Mouse (Mus musculus) heart, postnatal 10 days (tissue): Measurements from ENCODE around the gene Gtpbp1. TPM values are rescaled to one million over a fixed set of nuclear protein-coding genes. Genes with fewer than 3 reads are reported as not detected.
"Not testable (repeated sequence)": the region's sequence is repeated elsewhere in the genome, so short reads cannot be mapped to it uniquely, and the experiment has no call there.

ENCODE experiments used
- DNase-seq, 2 experiments: peaks; one replicate each; pipeline ENCODE4 v3.0.0; 2021
- intact Hi-C: fragments of 180-260 bp; cut with DNase I; formaldehyde crosslinking; loops from one replicate; pipeline ENCODE4 v1.15.1; 2025
- total RNA-seq, 2 experiments: library from RNA; stranded (reverse); gene quantifications; 2 replicates each; pipeline ENCODE4 v1.2.3; 2021

The Gtpbp1 gene
- total RNA-seq: 10 to 100 TPM; 36.1 to 37.8 TPM

DNA sequence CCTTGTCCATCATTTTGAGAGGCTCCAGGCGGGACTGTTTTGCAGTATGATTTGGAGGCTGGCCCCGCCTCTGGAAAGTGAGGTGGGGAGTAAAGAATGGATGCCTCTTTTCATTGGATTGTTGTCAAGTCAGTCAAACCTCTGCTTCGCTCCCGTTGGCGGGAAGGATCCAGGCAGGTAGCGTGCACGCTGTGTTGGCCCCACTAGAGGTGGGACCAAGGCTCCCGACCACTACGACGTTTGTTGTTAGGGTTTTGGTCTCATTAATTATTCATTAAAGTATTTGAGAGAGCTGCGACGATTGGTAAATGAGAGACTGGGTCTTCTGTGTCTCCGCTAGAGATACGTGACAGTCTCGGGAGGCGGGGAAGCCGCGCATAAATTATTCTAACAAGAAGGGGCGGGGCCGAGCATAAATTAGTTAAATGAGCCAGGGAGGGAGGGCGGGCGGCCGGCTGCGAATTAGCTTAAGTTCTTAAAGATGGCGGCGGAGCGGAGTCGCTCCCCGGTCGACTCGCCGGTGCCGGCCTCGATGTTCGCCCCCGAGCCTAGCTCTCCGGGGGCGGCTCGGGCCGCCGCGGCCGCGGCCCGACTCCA, at the start of gene Gtpbp1:
Gtpbp1 (plus strand) TSS at position 420 of the 597 bp plus-strand sequence.
- intact Hi-C loops: no loop called here
- peak; percentile 99 for DNase-seq

DNA sequence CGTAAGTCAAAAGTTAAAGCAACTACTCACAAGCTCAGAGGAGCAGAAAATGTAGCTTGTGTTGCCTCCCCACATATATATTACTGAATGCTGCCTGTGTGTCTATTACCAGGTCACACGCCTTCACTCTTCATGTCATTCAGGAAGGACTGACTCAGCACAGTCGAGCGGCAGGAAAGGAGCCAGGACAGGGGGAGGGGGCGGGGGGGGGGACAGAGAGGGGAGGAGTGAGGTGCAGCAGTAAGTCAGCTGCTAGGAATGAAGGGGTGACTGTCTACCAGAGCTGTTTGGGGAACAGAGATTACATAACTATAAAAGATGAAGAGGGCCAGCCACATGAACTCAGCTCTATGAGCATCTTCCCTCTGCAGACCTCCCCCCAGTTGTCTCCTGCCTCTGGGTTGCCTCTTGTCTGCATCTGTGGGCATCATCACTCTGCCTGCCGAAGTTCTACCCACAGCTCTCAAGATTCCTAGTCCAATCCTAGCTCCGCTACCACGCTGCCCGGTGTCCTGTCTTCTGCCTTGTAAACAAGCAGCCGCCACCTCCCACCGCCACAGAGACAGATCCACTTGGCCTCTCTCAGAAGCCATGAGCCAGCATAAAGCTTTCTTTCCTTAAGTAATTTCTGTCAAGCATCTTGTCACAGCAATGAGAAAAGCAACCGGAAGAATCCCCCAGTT, 49.4 kb upstream of the Gtpbp1 start:
- DNase-seq: no peak
- intact Hi-C loops: no loop called here

DNA sequence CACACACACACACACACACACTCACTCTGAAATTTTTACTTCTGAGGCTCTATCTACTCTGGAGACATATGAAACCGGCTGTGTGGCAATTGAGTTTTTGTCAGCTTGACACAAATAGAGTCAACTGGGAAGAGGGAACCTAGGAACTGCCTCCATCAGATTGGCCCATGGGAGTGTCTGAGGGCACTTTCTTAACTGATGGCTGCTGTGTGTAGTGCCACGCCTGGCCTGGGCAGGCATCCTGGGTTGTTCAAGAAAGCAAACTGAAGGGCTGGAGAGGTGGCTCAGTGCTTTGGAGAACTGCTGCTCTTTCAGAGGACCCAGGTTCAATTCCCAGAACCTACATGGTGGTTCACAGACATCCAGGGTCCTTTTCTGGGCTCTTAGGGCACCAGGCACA, 45.2 kb upstream of the Gtpbp1 start:
- intact Hi-C loops: no loop called here
- DNase-seq: no peak

DNA sequence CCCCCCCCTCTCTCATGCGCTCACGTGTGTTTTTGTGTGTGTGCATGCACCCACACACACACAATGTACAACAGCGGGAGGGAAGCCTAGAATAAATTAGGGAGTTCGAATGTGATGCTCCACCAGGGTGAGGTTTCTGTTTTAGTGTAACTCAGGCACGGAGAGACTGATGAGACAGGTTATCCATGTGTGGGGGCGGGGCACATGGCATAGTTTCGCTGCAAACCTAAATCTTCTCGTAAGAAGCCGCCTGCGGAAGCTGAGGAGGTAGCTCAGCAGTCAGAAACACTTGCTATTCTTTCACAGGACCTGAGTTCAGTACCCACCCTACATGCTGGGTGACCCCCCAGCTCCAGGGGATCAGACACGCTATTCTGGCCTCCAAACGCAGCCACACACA, 42.5 kb upstream of the Gtpbp1 start:
- intact Hi-C loops: no loop called here
- no peak for DNase-seq

DNA sequence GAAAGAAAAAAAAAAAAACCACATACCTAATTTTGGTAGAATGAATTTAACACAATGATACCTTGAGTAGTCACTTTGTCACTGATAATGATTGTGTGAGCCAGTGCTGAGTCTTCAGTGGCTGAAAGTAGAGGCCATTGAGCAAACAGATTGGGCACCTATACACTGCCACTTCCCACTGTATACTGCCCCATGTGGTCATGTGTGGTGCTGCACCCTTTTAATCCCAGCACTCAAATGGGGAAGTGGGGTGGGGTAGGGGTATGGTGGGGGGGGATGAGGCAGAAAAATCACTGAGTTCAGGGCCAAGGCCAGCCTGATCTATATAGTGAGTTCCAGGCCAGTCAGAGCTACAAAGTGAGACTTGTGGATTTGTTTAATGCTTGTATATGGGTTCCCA, 40.1 kb upstream of the Gtpbp1 start:
- peak in 1 of 2 experiments; percentile 58 for DNase-seq
- intact Hi-C loops: loop anchor here (10.0 kb wide), 1 partner anchor 426 kb away; the partner anchor contains the start of genes Gm49486 and Pick1

DNA sequence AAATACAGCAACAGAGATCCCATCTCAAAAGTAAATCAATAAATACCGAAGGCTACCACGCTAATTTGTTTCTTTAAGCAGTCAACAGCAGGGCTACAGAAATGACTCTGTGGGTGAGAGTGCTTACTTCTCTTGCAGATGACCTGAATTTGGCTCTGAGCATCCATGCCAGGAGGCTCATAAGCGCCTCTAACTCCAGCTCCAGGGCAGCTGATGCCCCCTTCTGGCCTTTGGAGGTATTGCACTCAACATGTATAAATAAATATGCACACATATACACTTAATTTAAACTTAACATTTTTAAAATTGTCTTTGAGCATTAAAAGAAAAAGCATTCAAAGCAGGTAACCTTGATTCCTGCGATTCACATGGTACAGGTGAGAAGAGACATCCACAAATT, 39.2 kb upstream of the Gtpbp1 start:
- intact Hi-C loops: loop anchor here (10.0 kb wide), 1 partner anchor 427 kb away; the partner anchor contains the start of genes Gm49486 and Pick1
- no peak for DNase-seq

DNA sequence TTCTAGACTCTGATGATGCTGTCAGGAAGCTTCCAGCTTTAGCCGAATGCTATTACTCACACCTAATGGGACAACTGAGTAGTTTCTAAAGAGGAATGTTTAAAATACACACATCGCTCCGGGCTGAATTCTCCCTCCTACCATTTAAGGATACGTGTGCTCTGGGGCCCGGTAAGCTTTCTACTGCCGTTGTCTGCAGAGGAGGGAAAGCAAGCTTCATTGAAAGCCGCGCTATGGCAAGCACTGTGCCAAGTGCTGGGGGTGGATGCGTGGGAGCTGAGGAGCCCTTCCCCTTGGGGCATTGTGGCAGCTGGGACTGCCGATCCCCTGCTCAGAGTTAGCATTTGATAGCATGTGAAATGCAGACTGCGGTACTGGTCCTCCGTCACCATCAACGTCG, 34.2 kb upstream of the Gtpbp1 start:
- intact Hi-C loops: loop anchor here (10.0 kb wide), 1 partner anchor 432 kb away; the partner anchor contains the start of genes Gm49486 and Pick1
- no peak for DNase-seq

DNA sequence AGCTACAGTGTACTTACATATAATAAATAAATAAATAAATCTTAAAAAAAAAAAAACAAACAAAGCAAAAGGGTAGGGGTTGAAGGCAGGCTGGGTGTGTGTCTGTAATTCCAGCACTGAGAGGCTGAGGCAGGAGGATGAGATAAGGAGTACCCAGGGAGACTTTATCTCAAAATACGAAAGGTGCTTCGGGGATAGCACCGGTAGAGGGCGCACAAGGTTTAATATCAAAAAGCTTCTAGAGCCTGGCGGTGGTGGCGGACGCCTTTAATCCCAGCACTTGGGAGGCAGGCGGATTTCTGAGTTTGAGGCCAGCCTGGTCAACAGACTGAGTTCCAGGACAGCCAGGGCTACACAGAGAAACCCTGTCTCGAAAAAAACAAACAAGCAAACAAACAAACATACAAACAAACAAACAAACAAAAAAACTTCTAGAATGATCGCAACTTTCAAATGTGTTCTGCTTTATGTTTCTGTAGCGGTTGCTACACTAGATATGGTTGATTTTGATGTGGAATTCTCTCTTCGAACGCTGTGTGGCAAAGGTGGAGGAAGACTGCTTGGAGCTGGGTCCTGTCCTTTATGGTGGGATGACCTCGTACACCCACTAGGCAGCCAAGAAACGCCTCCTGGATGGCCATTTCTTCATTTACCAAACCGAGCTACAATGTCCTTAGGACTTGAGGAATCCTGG, 32.7 kb upstream of the Gtpbp1 start:
- intact Hi-C loops: loop anchor here (10.0 kb wide), 1 partner anchor 433 kb away; the partner anchor contains the start of genes Gm49486 and Pick1
- DNase-seq: peak; percentile 84 to 89

DNA sequence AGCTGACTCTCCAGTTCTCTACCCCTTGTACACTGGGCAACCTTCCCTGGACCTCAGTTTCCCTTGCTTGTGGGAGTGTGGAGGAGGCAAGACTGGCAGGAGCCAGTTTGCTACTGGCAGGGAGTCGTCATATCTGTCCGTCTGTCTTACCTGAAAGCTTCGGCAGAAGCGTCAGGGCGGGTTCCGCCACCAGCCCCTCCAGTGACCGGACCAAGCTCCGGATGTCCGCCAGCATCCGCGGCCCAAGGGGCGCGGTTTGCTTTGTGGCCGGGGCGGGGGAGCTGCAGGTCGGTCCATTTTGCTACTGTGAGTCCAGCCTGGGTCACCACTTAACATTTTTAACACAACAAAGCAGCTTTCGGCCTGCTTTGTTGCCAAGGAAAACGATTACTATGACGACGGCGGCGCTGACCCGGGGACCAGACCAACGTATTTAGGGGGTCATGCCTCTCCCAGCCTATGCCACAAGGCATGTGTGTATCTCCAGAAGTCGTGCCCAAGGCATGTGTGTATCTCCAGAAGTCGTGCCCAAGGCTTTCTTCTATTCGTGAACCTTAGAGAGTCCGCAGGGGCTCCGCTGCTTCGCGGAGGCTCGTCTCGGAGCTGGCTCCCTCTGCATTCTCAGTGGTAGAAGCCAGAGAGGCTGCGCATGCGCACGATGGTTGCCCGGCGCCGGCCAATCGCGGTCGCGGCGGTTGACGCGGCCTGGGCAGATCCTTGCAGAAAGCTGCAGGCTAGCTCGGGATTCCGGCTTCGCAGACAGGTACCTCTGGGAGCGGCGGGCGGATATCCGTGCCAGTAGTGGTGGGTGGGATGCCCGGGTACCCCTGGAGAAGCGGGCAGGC, 31.9 kb upstream of the Gtpbp1 start, which contains the start of the genes Fam227a and Cby1:
Fam227a (minus strand) TSS at position 426 of the 845 bp plus-strand sequence.
Cby1 (plus strand) TSS at position 669 of the 845 bp plus-strand sequence.
- intact Hi-C loops: loop anchor here (10.0 kb wide), 1 partner anchor 434 kb away; the partner anchor contains the start of genes Gm49486 and Pick1
- DNase-seq: peak; percentile 97

DNA sequence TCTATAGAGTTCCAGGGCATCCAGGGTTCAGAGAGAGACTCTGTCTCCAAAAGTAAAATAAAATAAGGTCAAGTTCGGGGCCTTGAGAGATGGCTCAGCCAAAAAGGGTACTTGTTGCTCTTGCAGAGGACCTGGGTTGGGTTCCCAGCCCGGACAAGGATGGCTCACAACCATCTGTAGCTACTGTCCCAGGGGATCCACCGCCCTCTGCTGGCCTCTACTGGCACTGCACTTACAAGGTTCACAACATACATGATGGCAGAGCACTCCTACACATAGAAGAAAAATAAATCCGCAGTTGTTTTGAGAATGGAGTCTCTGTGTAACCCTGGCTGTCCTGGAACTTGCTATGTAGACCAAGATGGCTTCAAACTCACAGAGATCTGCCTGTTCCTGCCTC, 28.8 kb upstream of the Gtpbp1 start:
- intact Hi-C loops: no loop called here
- DNase-seq: peak in 1 of 2 experiments; percentile 51

DNA sequence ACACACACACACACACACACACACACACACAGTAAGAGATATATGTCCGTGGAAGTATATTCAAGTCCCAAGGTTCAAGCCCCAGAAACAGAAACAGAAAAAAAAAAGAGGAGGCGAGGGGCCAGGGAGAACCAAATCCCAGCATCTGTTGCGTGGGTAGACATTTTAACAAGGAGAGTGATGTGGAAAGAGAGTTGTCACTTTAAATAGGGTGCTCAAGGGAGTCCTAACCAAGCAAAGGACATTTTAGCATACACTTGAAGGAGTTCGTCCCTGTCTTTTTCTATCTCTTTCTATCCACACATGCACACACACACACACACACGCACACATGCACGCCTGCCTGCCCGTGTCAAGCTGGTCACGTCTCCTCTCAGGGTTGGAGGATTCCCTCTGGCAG, 26.0 kb upstream of the Gtpbp1 start:
- DNase-seq: no peak
- intact Hi-C loops: no loop called here

DNA sequence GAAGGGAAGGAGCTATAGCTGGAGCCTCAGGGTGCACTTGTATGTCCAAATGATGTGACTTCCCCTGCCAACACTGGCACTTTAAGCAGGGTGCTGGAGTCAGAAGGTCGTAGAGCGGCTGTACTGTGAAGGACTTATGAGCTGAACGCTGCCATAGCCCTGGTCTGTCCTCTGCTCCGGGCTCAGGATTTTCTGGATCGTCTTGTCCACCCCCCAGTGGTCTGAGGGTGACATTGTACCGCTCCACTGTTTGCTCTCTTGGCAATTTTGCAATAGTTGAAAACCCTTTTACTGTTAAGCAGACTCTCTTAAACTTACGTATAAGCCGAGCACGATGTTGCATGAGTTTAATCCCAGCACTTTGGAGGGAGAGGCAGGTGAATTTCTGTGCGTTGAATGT, 21.4 kb upstream of the Gtpbp1 start:
- intact Hi-C loops: no loop called here
- DNase-seq: no peak

DNA sequence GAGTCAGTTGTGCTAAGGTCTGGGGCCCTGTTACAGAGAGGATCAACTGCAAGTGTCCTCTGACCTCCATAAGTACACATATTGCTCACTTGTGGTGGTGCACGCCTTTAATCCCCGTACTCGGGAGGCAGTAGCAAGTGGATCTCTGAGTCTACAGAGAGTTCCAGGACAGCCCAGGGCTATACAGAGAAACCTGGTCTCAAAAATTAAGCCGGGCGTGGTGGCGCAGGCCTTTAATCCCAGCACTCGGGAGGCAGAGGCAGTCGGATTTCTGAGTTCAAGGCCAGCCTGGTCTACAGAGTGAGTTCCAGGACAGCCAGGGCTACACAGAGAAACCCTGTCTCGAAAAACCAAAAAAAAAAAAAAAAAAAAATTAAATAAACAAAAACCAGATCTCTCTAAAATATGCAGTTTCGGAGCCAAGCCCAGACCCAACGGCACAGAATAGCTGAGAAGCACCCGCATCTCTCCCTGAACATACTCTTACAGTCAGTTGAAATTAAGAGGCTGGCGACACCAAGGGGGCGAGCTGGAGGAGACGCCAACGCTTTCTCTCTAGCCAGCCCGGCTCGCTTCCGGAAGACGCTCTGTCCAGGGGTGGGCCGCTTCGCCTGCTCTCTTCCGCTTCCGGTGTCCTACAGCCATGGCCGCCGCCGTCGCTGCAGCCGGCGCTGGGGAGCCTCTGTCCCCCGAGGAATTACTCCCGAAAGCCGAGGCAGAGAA, 20.2 kb upstream of the Gtpbp1 start, which contains the start of gene Tomm22:
Tomm22 (plus strand) TSS at position 613 of the 723 bp plus-strand sequence.
- DNase-seq: peak; percentile 92 to 93
- intact Hi-C loops: loop anchor here (2.0 kb wide), 1 partner anchor 14 kb away; no protein-coding TSS in a partner anchor

DNA sequence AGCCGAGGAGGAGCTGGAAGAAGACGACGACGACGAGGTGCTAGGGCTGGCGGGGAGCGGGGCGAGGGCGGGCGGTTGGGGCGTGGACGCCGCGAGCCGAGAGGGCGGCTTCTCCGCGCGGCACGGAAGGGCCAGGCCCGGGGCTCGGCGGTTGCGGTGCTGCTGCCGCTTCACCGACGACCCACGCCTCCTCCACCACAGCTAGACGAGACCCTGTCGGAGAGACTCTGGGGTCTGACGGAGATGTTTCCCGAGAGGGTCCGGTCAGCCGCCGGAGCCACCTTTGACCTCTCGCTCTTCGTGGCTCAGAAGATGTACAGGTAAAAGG, 19.7 kb upstream of the Gtpbp1 start:
- intact Hi-C loops: loop anchor here (2.0 kb wide), 1 partner anchor 14 kb away; no protein-coding TSS in a partner anchor
- no peak for DNase-seq

DNA sequence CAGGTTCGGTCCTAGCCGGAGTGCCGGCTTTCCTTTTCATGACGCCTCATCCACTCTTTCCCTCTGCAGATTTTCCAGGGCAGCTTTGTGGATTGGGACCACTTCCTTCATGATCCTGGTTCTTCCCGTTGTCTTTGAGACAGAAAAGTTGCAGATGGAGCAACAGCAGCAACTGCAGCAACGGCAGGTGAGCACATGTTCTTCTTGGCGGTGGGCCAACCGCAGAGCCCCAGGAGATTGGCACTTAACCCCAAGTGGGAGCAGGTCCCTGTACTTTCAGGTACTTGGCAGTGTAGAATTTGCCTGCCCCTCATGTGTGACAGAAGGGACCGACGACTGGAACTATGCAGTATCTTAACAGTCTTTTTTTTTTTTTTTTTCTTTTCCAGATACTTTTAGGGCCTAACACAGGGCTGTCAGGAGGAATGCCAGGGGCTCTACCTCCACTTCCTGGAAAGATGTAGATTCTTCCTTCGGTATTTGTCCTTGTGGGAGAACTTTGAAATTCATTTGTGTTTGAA, 18.8 kb upstream of the Gtpbp1 start:
- DNase-seq: not testable (repeated sequence)
- intact Hi-C loops: loop anchor here (2.0 kb wide), 1 partner anchor 13 kb away; no protein-coding TSS in a partner anchor

DNA sequence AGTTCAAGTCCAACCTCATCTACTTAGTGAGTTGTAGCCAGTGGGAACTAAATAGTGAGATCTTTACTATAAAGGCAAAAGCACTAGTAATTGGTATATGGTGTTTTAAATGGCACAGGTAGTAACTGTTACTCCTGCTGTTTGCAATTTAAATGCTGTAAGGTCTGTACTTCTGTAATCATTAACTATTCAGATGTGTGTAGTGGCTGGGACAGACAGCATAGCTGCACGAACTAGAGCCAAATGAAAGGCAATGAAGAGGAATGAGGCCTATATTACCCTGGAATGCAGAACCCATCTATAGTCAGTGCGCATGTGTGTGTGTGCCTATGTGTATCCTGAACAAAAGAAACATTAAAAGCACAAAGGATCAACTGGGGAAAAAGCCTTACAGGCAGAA, 12.7 kb upstream of the Gtpbp1 start:
- intact Hi-C loops: no loop called here
- DNase-seq: no peak

DNA sequence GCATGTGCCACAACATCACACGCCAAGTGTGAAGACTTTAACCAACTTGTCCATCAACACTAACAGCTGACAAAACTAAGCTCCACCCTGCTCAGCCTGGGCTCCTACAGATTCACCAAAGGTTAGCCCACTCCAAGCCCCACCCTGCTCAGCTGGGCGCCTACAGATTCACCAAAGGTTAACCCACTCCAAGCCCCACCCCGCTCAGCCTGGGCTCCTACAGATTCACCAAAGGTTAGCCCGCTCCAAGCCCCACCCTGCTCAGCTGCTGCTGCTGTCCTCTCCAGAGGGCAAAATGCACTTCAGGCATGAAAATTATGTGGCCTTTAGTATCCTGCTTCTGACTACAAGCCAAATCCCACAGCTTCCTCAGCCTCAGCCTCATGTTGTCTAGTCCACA, 8.7 kb upstream of the Gtpbp1 start:
- no peak for DNase-seq
- intact Hi-C loops: no loop called here

DNA sequence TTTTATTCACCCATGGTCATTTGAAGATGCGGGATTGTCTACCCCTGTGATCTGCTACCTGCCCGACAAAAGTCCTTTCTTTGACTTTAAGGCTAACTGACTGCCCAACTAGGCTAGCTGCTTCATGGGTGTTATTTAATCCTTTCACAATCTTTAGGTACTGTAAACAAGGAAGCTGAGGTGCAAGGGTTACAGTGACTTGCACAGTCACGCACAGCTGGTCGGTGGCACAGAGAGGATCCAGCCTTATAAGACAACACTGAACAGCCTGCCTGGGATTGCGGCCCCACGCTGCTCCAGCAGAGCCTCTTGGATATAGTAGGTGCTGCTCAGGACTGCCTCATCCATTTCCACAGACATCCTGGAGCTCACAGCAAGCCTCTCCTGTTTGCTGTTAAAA, 7.5 kb upstream of the Gtpbp1 start:
- intact Hi-C loops: no loop called here
- DNase-seq: no peak
